Mouse (Mus musculus): Measurements from ENCODE around the gene Olfr1260. TPM values are rescaled to one million over a fixed set of nuclear protein-coding genes. Genes with fewer than 3 reads are reported as not detected.

Olfr1260 gene
- polyA plus RNA-seq (2015; fragmentation: Nextera tagmentation; extraction: Ambion mirVana) = not detected in 2 replicates

GRCm38 (mm10) chr2:89974184-89974583 is at the start of gene Olfr1260:
Gene Olfr1260, plus strand, starts transcription at chr2:89974340.
- no peak within 1 kb of the TSS for H3K4me3 ChIP-seq
- whole genome bisulfite sequencing = 64% methylated on average over 2 of the region's 2 CpGs
- H3K27me3 ChIP-seq = no peaks in the 10 kb centered on the region
- no peak for ATAC-seq (ENCODE audit: low FRiP score)
- H3K9ac ChIP-seq = no peak within 1 kb of the TSS
- H3K4me1 ChIP-seq (replicated peaks) = no peaks in the 10 kb centered on the region
- no peaks in the 10 kb centered on the region for H3K9me3 ChIP-seq
- no peak within 1 kb of the TSS for H3K27ac ChIP-seq
- no peaks in the 10 kb centered on the region for H3K36me3 ChIP-seq
- H3K4me2 ChIP-seq = no peak within 1 kb of the TSS

GRCm38 (mm10) chr2:89927009-89927408 is 47.1 kb upstream of the Olfr1260 start, which contains the start of gene Olfr1258:
Gene Olfr1258, plus strand, starts transcription at chr2:89927309.
- H3K4me1 ChIP-seq (replicated peaks) = no peaks in the 10 kb centered on the region
- H3K4me3 ChIP-seq = no peak within 1 kb of the TSS
- no peaks in the 10 kb centered on the region for H3K36me3 ChIP-seq
- no peak for ATAC-seq (ENCODE audit: low FRiP score)
- H3K27ac ChIP-seq = no peak within 1 kb of the TSS
- H3K9ac ChIP-seq = no peak within 1 kb of the TSS
- H3K27me3 ChIP-seq = no peaks in the 10 kb centered on the region
- H3K4me2 ChIP-seq = no peak within 1 kb of the TSS
- H3K9me3 ChIP-seq = no peaks in the 10 kb centered on the region

- Histone ChIP-seq H3K27me3 (no peaks in the 10 kb centered on the region), H3K4me3 (no peak within 1 kb of the TSS), H3K36me3 (no peaks in the 10 kb centered on the region), H3K4me1 (replicated peaks) (no peaks in the 10 kb centered on the region), H3K4me2 (no peak within 1 kb of the TSS), H3K27ac (no peak within 1 kb of the TSS), H3K9me3 (no peaks in the 10 kb centered on the region), H3K9ac (no peak within 1 kb of the TSS)
- no peak for ATAC-seq (ENCODE audit: low FRiP score)
- WGBS = 87% methylated on average over 5 of the region's 5 CpGs
Observed at GRCm38 (mm10) chr2:89948564-89948963, 25.6 kb upstream of the Olfr1260 start, which contains the start of gene Olfr1259. Gene Olfr1259, minus strand, starts transcription at chr2:89948664.

- no peak overlapping the region for H3K27ac ChIP-seq
- ATAC-seq (ENCODE audit: low FRiP score) = no peak
- no peak overlapping the region for H3K4me3 ChIP-seq
- H3K4me2 ChIP-seq = no peak overlapping the region
- H3K36me3 ChIP-seq = no peaks in the 10 kb centered on the region
- H3K27me3 ChIP-seq = no peaks in the 10 kb centered on the region
- WGBS = 90% methylated on average over 2 of the region's 2 CpGs
- no peaks in the 10 kb centered on the region for H3K4me1 ChIP-seq (replicated peaks)
- H3K9ac ChIP-seq = no peak overlapping the region
- H3K9me3 ChIP-seq = no peaks in the 10 kb centered on the region
Observed at GRCm38 (mm10) chr2:89977709-89978108, 3.6 kb downstream of the Olfr1260 start.

GRCm38 (mm10) chr2:89990921-89991320 is 16.8 kb downstream of the Olfr1260 start, which contains the start of gene Olfr1261:
Gene Olfr1261, plus strand, starts transcription at chr2:89991221.
- Histone ChIP-seq H3K9me3 (no peaks in the 10 kb centered on the region), H3K4me2 (no peak within 1 kb of the TSS), H3K4me1 (replicated peaks) (no peaks in the 10 kb centered on the region), H3K36me3 (no peaks in the 10 kb centered on the region), H3K4me3 (no peak within 1 kb of the TSS), H3K27ac (no peak within 1 kb of the TSS), H3K27me3 (no peaks in the 10 kb centered on the region), H3K9ac (no peak within 1 kb of the TSS)
- ATAC-seq (ENCODE audit: low FRiP score) = no peak

- H3K36me3 ChIP-seq = no peaks in the 10 kb centered on the region
- no peaks in the 10 kb centered on the region for H3K9me3 ChIP-seq
- H3K27me3 ChIP-seq = no peaks in the 10 kb centered on the region
- ATAC-seq (ENCODE audit: low FRiP score) = no peak
- no peak within 1 kb of the TSS for H3K9ac ChIP-seq
- H3K4me1 ChIP-seq (replicated peaks) = no peaks in the 10 kb centered on the region
- no peak within 1 kb of the TSS for H3K27ac ChIP-seq
- no peak within 1 kb of the TSS for H3K4me3 ChIP-seq
- no peak within 1 kb of the TSS for H3K4me2 ChIP-seq
Observed at GRCm38 (mm10) chr2:89999845-90000244, 25.7 kb downstream of the Olfr1260 start, which contains the start of gene Olfr1262. Gene Olfr1262, plus strand, starts transcription at chr2:90000145.

- Histone ChIP-seq H3K9ac (no peak within 1 kb of the TSS), H3K4me2 (no peak within 1 kb of the TSS), H3K27ac (no peak within 1 kb of the TSS), H3K36me3 (no peaks in the 10 kb centered on the region), H3K9me3 (no peaks in the 10 kb centered on the region), H3K27me3 (no peaks in the 10 kb centered on the region), H3K4me1 (replicated peaks) (no peaks in the 10 kb centered on the region), H3K4me3 (no peak within 1 kb of the TSS)
- 82% methylated on average over 2 of the region's 2 CpGs for WGBS
- no peak for ATAC-seq (ENCODE audit: low FRiP score)
Observed at GRCm38 (mm10) chr2:90011831-90012230, 37.7 kb downstream of the Olfr1260 start, which contains the start of gene Olfr1263. Gene Olfr1263, plus strand, starts transcription at chr2:90012131.

- no peak for ATAC-seq (ENCODE audit: low FRiP score)
- Histone ChIP-seq H3K9ac (no peak within 1 kb of the TSS), H3K36me3 (no peaks in the 10 kb centered on the region), H3K4me2 (no peak within 1 kb of the TSS), H3K27me3 (no peaks in the 10 kb centered on the region), H3K4me1 (replicated peaks) (no peaks in the 10 kb centered on the region), H3K27ac (no peak within 1 kb of the TSS), H3K9me3 (no peaks in the 10 kb centered on the region), H3K4me3 (no peak within 1 kb of the TSS)
- whole genome bisulfite sequencing = 87% methylated on average over 2 of the region's 2 CpGs
Observed at GRCm38 (mm10) chr2:90025477-90025876, 51.3 kb downstream of the Olfr1260 start, which contains the start of gene Olfr1264. Gene Olfr1264, minus strand, starts transcription at chr2:90025577.

Other genes with a start within 250 kb of the Olfr1260 start
- gene Olfr1252, start 249.3 kb upstream of the Olfr1260 start, polyA plus RNA-seq (2015; fragmentation: Nextera tagmentation; extraction: Ambion mirVana) = not detected in 2 replicates
- not detected in 2 replicates for gene Olfr1253, start 217.2 kb upstream of the Olfr1260 start, polyA plus RNA-seq (2015; fragmentation: Nextera tagmentation; extraction: Ambion mirVana)
- not detected in 2 replicates for gene Olfr1254, start 180.7 kb upstream of the Olfr1260 start, polyA plus RNA-seq (2015; fragmentation: Nextera tagmentation; extraction: Ambion mirVana)
- gene Olfr1255, start 162.3 kb upstream of the Olfr1260 start, polyA plus RNA-seq (2015; fragmentation: Nextera tagmentation; extraction: Ambion mirVana) = not detected in 2 replicates
- not detected in 2 replicates for gene Olfr1256, start 132.8 kb upstream of the Olfr1260 start, polyA plus RNA-seq (2015; fragmentation: Nextera tagmentation; extraction: Ambion mirVana)
- 0.19 TPM in 1 of 2 replicates, not detected in the other for gene Olfr48, start 126.1 kb upstream of the Olfr1260 start, polyA plus RNA-seq (2015; fragmentation: Nextera tagmentation; extraction: Ambion mirVana)
- gene Olfr1257, start 95.9 kb upstream of the Olfr1260 start, polyA plus RNA-seq (2015; fragmentation: Nextera tagmentation; extraction: Ambion mirVana) = not detected in 2 replicates
- gene Olfr1258, start 47.0 kb upstream of the Olfr1260 start, polyA plus RNA-seq (2015; fragmentation: Nextera tagmentation; extraction: Ambion mirVana) = not detected in 2 replicates
- not detected in 2 replicates for gene Olfr1259, start 25.7 kb upstream of the Olfr1260 start, polyA plus RNA-seq (2015; fragmentation: Nextera tagmentation; extraction: Ambion mirVana)
- gene Olfr1261, start 16.9 kb downstream of the Olfr1260 start, polyA plus RNA-seq (2015; fragmentation: Nextera tagmentation; extraction: Ambion mirVana) = not detected in 2 replicates
- not detected in 2 replicates for gene Olfr1262, start 25.8 kb downstream of the Olfr1260 start, polyA plus RNA-seq (2015; fragmentation: Nextera tagmentation; extraction: Ambion mirVana)
- gene Olfr1263, start 37.8 kb downstream of the Olfr1260 start, polyA plus RNA-seq (2015; fragmentation: Nextera tagmentation; extraction: Ambion mirVana) = not detected in 2 replicates
- not detected in 2 replicates for gene Olfr1264, start 51.2 kb downstream of the Olfr1260 start, polyA plus RNA-seq (2015; fragmentation: Nextera tagmentation; extraction: Ambion mirVana)
- gene Olfr1265, start 61.0 kb downstream of the Olfr1260 start, polyA plus RNA-seq (2015; fragmentation: Nextera tagmentation; extraction: Ambion mirVana) = not detected in 2 replicates
- not detected in 2 replicates for gene Olfr140, start 89.3 kb downstream of the Olfr1260 start, polyA plus RNA-seq (2015; fragmentation: Nextera tagmentation; extraction: Ambion mirVana)
- not detected in 2 replicates for gene Olfr1269, start 147.1 kb downstream of the Olfr1260 start, polyA plus RNA-seq (2015; fragmentation: Nextera tagmentation; extraction: Ambion mirVana)
- 0.06 TPM in 1 of 2 replicates, not detected in the other for gene Olfr32, start 168.0 kb downstream of the Olfr1260 start, polyA plus RNA-seq (2015; fragmentation: Nextera tagmentation; extraction: Ambion mirVana)
- not detected in 2 replicates for gene Olfr1270, start 178.8 kb downstream of the Olfr1260 start, polyA plus RNA-seq (2015; fragmentation: Nextera tagmentation; extraction: Ambion mirVana)